Mouse (Mus musculus) liver (tissue): ENCODE measurements at regions not wholly inside any gene's neighbourhood (a gene's known extent, or its start where the extent isn't known, plus 50 kb on each side); places are given as distances from the start of the nearest gene placed in this dataset.

Experiments used
- DNase-seq: peaks from one replicate; pipeline ENCODE4 v3.0.0-alpha.2; 2020; ENCODE audit warnings: mixed read lengths

DNA sequence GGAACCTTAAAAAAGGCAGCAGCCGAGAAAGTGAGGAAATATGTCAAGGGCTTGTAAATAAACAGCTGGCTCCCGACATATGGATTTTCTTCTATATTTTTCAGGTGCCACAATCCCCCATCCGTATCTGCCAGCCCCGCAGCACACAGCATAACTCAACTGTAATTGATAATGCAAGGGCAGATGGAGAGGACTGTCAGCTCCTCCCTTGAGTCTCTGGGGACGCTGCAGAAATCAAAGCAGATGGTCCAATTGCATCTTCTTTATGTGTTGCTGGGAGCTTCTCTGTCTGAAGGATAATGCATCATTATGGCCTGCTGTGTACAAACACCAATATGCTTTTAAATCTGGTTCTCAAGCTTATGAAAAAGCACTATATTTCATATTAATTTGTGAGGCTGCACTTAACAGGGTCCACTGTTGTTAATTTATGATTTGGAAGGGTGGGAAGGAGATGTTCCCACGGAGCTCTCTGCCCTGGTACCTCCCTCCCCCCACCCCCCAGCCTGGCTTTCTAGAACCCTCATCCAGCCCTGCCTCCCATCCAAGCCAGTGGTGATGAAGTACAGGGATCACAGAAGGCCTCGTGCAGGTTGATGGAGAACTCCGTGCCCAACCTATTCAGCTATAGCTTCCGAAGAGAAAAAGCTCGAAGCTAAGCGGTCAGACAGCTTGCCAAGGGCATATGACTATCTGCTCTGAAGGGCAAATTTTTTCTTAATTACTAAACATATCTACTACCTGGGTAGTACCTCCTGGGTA lies 603.7 kb downstream of the Tox3 start:
- no peak for DNase-seq

GRCm38 (mm10) chr8:89738657-89739056 lies 609.5 kb downstream of the Tox3 start:
- DNase-seq, result no peak

DNA sequence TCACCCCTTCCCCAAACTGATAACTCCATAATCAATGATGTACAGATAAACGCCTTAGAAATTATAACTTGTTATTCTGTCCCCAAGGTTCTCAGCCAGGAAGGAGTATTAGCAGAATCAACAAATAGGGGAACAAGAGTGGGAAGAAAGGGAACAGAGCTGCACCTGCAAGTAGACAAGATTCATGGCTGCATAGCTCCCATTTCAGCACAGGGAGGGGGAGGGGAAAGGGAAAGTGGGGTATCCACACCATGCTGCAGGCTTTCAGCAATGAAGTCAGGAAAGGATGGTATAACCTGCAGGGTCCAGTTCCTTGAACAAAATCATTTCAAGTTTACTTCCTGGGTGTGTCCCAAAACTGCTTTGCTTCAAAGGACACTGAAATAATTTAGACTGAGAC lies 610.5 kb downstream of the Tox3 start:
- no peak for DNase-seq

- DNase-seq, result no peak
Observed at GRCm38 (mm10) chr8:89727252-89727651, 620.9 kb downstream of the Tox3 start.

- DNase-seq, result no peak
Observed at GRCm38 (mm10) chr8:89721684-89722305, 626.3 kb downstream of the Tox3 start.

DNA sequence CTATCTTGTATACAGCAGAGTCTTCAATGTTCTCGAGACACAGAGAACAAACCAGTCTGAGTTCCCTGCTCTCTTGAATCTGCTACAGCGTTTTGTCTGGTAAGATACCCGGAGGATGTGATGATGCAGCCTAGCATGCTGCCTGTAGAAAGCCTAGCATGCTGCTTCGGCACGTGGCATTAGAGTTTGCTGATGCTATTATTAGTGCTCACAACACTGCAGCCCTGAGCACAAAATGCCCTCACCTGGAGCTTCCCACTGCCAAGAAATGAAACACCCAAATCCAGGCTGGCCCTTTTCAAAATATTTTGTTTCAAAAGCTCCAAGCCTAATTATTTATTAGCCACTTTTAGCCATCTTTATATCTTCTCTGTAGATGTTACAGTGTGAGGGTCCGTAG lies 634.3 kb downstream of the Tox3 start:
- no peak for DNase-seq

DNA sequence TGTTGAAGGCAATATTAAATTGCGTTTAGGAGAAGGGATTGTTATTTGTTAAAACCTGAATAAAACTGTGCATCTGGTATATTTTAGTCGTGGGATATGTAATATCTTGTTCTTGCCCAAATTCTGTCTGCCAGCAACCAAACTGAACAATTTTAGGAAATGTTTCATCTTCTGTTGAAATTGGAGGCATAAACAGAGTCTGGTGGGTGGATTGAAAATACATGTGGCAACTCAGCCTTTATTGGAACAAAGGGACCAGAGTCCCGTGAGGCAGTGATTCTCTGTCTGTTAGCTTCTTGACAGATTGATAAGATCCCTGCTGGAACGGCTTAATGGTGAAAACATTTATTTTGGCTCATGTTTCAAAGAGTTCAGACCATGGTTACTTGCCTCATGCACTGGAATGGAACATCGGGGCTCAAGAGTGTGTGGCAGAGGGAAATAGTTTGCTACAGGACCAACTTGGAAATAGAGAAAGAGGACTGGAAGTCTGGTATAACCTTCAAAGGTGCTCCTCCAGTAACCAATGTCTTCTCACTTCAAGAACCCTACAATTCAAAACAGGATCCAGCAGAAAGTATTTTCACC lies 640.7 kb downstream of the Tox3 start:
- no peak for DNase-seq

GRCm38 (mm10) chr8:89685696-89686095 lies 641.7 kb upstream of the Sall1 start:
- DNase-seq, result no peak

DNA sequence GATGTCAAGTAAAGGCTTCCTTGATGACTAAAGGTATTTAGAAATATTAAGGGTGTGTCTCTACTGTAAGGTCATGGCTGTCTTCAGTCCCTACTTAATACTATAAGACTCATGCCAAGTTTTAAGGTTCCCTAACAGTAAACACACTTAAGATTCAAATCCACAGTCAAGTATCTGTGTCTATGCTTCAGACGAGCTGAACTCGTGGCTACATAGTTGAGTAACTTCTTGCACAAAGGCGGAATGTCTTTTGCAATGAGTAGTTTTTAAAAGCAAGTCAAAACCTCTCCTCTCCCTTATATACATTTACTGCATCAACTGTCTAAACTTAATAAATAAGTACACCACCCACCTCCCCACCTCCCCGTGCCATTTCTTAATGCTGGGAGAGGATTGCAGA lies 637.0 kb upstream of the Sall1 start:
- no peak for DNase-seq

- DNase-seq, result no peak
Observed at GRCm38 (mm10) chr8:89680341-89680740, 636.4 kb upstream of the Sall1 start.

DNA sequence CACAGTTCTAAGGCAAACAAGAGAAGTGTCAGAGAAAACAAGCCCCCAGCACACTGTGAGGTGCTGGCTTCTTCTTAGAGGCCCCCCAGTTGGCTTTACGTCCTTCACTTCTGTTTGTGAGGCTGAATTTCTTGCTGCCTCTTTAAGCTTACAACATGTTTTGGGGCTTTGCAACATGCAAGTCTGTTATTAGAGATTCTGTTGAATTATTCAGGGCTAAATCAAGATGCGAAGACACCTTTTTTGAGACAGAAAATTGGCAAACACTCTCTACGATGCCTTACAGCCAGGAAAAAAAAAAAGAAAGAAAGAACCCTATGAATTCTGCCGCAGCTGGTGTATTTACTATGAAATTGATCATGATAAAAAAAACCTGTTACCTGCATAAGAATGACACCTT lies 635.6 kb upstream of the Sall1 start:
- DNase-seq, result no peak

- DNase-seq, result no peak
Observed at GRCm38 (mm10) chr8:89677266-89677665, 633.3 kb upstream of the Sall1 start.

DNA sequence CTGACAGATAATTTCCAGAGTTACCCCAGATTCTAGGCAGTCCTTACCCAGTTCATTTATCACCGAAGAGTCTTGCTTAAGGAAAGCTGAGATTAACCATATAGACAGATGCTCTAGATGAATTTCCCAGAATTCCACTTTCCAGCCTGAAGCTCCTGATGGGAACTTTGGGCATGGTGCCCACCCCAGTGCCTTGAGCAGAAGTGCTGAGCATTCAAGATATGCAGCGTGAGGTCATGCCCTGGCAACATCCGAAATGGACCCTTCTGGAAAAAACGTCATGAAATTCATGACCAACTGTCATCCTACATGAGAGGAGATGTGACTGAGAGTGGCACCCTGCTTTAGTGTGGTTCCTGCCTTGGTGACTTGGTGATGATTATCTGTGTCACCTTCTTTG lies 629.9 kb upstream of the Sall1 start:
- DNase-seq, result no peak

DNA sequence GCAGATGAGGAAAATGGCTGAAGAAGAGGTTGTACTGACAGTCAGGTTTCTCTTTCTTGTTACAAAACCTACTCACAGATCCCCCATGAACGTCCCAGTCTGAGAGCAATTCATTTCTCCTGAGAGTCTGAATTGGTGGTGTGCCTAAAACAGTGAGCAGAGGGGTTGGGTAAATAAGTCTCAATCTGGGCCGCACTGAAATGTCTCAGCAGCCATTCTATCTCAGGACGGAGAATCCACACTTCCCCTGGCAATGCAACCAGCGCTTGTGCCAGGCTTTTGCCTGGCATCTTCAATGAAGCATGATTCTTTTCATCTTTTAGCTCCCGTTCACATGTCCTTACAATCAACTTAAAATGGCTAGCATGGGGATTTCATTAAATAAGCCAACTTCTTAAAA lies 628.7 kb upstream of the Sall1 start:
- no peak for DNase-seq

- DNase-seq, result no peak
Observed at GRCm38 (mm10) chr8:89664911-89665689, 621.1 kb upstream of the Sall1 start.

GRCm38 (mm10) chr8:89663859-89664258 lies 619.9 kb upstream of the Sall1 start:
- DNase-seq, result peak; percentile 43

GRCm38 (mm10) chr8:89658998-89659944 lies 615.3 kb upstream of the Sall1 start:
- DNase-seq, result no peak

GRCm38 (mm10) chr8:89655369-89655768 lies 611.4 kb upstream of the Sall1 start:
- DNase-seq, result no peak

DNA sequence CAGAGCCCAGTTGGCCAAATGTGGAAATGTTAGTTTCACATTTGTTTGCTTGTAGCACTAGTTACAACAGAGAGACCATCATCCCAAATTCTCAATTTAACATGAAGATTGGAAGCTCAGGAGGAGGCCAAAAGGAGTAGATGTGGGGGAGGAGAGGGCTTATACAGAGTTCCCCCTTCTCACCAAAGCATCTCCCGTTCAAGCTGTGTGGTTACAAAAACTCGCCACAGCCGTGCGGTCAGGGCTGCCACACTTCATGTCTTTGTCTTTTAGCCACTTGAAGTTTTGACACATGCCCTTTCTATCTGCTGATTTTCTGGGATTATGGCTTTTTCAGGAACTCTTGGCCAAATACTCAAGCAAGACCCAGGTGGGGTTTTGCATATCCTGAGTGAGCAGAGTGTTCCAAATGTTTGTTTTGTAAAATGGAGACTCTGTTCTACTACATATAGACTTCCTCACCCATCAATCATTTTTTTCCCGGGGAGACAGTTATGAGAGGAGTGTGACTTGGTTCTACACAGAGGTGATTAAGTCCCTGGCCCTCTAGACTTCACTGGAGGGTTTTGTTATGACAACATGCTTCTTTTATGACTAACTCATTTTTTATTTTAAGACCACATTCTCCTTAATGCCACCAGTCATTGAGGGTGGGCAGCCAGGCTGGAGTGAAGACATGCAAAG lies 605.4 kb upstream of the Sall1 start:
- no peak for DNase-seq

DNA sequence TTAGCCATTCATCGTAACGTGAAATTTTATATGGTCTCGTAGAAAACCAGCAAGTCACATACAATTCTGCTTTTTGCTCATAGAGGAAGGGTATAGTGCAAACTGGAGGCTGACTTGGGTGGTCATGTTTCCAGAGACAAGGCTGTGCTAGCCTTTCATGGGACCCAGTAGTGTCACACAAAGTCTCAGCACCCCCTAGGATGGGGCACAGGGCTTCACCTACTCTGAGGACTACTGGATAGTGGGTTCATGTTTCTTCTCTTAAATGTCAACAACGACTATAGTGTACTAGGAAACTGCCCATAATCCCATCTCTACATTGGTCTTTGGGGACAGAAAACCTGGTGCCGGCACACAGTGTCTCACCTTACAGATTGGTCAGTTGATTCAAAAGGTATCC lies 603.0 kb upstream of the Sall1 start:
- no peak for DNase-seq

GRCm38 (mm10) chr8:89641339-89641738 lies 597.4 kb upstream of the Sall1 start:
- no peak for DNase-seq

- DNase-seq, result no peak
Observed at GRCm38 (mm10) chr8:89634864-89635263, 590.9 kb upstream of the Sall1 start.
